11 mouse cellular contexts compared by ENCODE assay signal in the genomic region with DNA sequence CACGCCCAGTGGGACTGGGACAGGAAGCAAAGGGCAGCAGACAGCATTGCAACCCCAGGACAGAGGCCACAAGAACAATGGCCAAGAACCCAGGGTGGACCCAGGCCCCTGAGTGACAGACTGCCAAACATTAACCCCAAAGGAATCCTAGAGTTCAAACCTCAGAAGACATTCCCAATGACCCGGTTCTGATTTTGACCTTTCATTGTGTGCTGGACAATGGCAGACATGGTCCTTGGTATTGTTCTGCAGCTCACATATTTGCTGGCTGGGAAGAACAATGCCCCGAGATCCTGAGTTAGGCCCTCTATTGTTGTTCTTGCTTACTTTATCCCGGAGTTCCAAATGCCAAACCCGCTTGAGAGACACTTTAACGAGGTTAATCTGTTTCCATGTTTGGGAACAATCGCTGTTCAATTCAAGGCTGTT. TPM values are rescaled to one million over a fixed set of nuclear protein-coding genes. Genes with fewer than 3 reads are reported as not detected.
DNase-seq lines count a peak whose midpoint lies in the region; ATAC-seq and TF ChIP-seq lines count a peak whose summit lies in the region.
"Had no signal": no experiment of that assay in that cellular context is flagged by ENCODE, and none has a peak within 500 bp of the region (broad histone marks: within the 10 kb centered on the region; RNA-seq: fewer than 3 reads in every experiment).

No protein-coding gene starts in this region.

- peak; percentile 78 for DNase-seq in ZHBTc4 (ENCODE audit: low read depth, low spot score)
- peak; percentile 70 to 74 for DNase-seq in kidney, postnatal 36 days
- no peak for DNase-seq in layer of hippocampus, postnatal 36 days
- no peak for DNase-seq in cerebellum, adult 2 months
- DNase-seq: cerebellum, adult 11-12 months; forebrain, postnatal 0 days; liver, postnatal 0 days had no signal

- TF ChIP-seq POLR2A in cerebellum, adult 2 months (IDR thresholded peaks at IDR 0.05; ENCODE audit: borderline replicate concordance, insufficient read depth, low read length), result no peak

- no peaks in the 10 kb centered on the region for H3K9me3 ChIP-seq in intestine, postnatal 0 days (ENCODE audit: control insufficient read depth)
- H3K9me3 ChIP-seq in intestine, embryonic 16.5 days (ENCODE audit: control insufficient read depth, low read length), result no peaks in the 10 kb centered on the region
- no peaks in the 10 kb centered on the region for H3K9me3 ChIP-seq in heart, embryonic 16.5 days (replicated peaks; ENCODE audit: control insufficient read depth, low read length)
- H3K9me3 ChIP-seq: embryonic facial prominence, embryonic 13.5 days had no signal

- 49% methylated on average over 7 of the region's 7 CpGs for WGBS in intestine, postnatal 0 days
- 59% methylated on average over 7 of the region's 7 CpGs for WGBS in intestine, embryonic 16.5 days
- WGBS in heart, embryonic 16.5 days, result 72% methylated on average over 7 of the region's 7 CpGs
- 56% methylated on average over 7 of the region's 7 CpGs for WGBS in cerebellum, adult 2 months

- no peak for TF ChIP-seq CTCF in intestine, postnatal 0 days (IDR thresholded peaks at IDR 0.05; ENCODE audit: low read depth)
- TF ChIP-seq CTCF in cerebellum, adult 2 months (IDR thresholded peaks at IDR 0.05; ENCODE audit: borderline replicate concordance, insufficient read depth, low read depth, low read length), result no peak

- H3K4me1 ChIP-seq in intestine, postnatal 0 days (replicated peaks; ENCODE audit: control insufficient read depth, insufficient read depth, low read length), result no peaks in the 10 kb centered on the region; the same call in 1 of the 2 replicates
- peaks cover 22% of the 10 kb centered on the region for H3K4me1 ChIP-seq in intestine, embryonic 16.5 days (ENCODE audit: control insufficient read depth, insufficient read depth, low read length)
- peaks cover 14% of the 10 kb centered on the region for H3K4me1 ChIP-seq in heart, embryonic 16.5 days (ENCODE audit: control insufficient read depth, insufficient read depth, low read length)
- H3K4me1 ChIP-seq in cerebellum, adult 2 months (ENCODE audit: control insufficient read depth, insufficient read depth, low read length), result no peaks in the 10 kb centered on the region

- H3K27me3 ChIP-seq in intestine, postnatal 0 days (replicated peaks; ENCODE audit: control insufficient read depth, insufficient read depth, low read length), result peaks cover 21% of the 10 kb centered on the region
- peaks cover 6% of the 10 kb centered on the region for H3K27me3 ChIP-seq in intestine, embryonic 16.5 days (replicated peaks; ENCODE audit: control insufficient read depth, insufficient read depth, low read length)
- no peaks in the 10 kb centered on the region for H3K27me3 ChIP-seq in heart, embryonic 16.5 days (ENCODE audit: control insufficient read depth, insufficient read depth, low read length)
- H3K27me3 ChIP-seq in cerebellum, adult 2 months (ENCODE audit: control insufficient read depth, insufficient read depth, low read length), result no peaks in the 10 kb centered on the region
- H3K27me3 ChIP-seq: embryonic facial prominence, embryonic 13.5 days had no signal

- 0 out of 2 replicates have a peak overlapping the region, but pooled peaks have one; percentile 15 for H3K27ac ChIP-seq in intestine, postnatal 0 days (ENCODE audit: low read depth, low read length)
- no peak overlapping the region for H3K27ac ChIP-seq in intestine, embryonic 16.5 days (ENCODE audit: low read length)
- H3K27ac ChIP-seq in heart, embryonic 16.5 days (ENCODE audit: low read length), result no peak overlapping the region
- H3K27ac ChIP-seq in cerebellum, adult 2 months (ENCODE audit: insufficient read depth, low read length), result no peak overlapping the region
- H3K27ac ChIP-seq: embryonic facial prominence, embryonic 13.5 days had no signal

- no peak overlapping the region for H3K9ac ChIP-seq in intestine, postnatal 0 days (ENCODE audit: low read depth, low read length)
- no peak overlapping the region for H3K9ac ChIP-seq in intestine, embryonic 16.5 days (ENCODE audit: low read depth, low read length)
- H3K9ac ChIP-seq in heart, embryonic 16.5 days (ENCODE audit: low read length), result no peak overlapping the region
- H3K9ac ChIP-seq: embryonic facial prominence, embryonic 13.5 days; forebrain, postnatal 0 days; liver, postnatal 0 days had no signal

- no peak overlapping the region for H3K4me3 ChIP-seq in intestine, postnatal 0 days (ENCODE audit: low read depth, low read length)
- no peak overlapping the region for H3K4me3 ChIP-seq in intestine, embryonic 16.5 days (ENCODE audit: low read length)
- H3K4me3 ChIP-seq in heart, embryonic 16.5 days (ENCODE audit: low read length), result no peak overlapping the region
- no peak overlapping the region for H3K4me3 ChIP-seq in cerebellum, adult 2 months (replicated peaks; ENCODE audit: insufficient read depth, low read depth, low read length)
- H3K4me3 ChIP-seq: embryonic facial prominence, embryonic 13.5 days had no signal

- ATAC-seq in intestine, postnatal 0 days, result no peak
- no peak for ATAC-seq in intestine, embryonic 16.5 days
- ATAC-seq in heart, embryonic 16.5 days (replicated peaks; ENCODE audit: extremely low read depth, insufficient read depth, low FRiP score), result no peak
- ATAC-seq: forebrain, postnatal 0 days; liver, postnatal 0 days had no signal

- no peak overlapping the region for H3K4me2 ChIP-seq in intestine, postnatal 0 days (replicated peaks; ENCODE audit: low read depth)
- no peak overlapping the region for H3K4me2 ChIP-seq in intestine, embryonic 16.5 days (ENCODE audit: low read depth, low read length)
- peak overlapping the region; percentile 83 for H3K4me2 ChIP-seq in heart, embryonic 16.5 days (ENCODE audit: low read depth, low read length)

- no peaks in the 10 kb centered on the region for H3K36me3 ChIP-seq in intestine, postnatal 0 days (ENCODE audit: control insufficient read depth, insufficient read depth)
- no peaks in the 10 kb centered on the region for H3K36me3 ChIP-seq in intestine, embryonic 16.5 days (ENCODE audit: control insufficient read depth, insufficient read depth, low read length)
- H3K36me3 ChIP-seq in heart, embryonic 16.5 days (ENCODE audit: control insufficient read depth, insufficient read depth), result no peaks in the 10 kb centered on the region

RNA-seq across cellular contexts. Expression of a gene that starts 4.0 kb away (rescaled TPM):
- polyA plus RNA-seq in intestine, postnatal 0 days (2015; fragmentation: Nextera tagmentation; extraction: Ambion mirVana), result 44.5 and 44.8 TPM in 2 replicates
- polyA plus RNA-seq in intestine, embryonic 16.5 days (2015; fragmentation: Nextera tagmentation; extraction: Ambion mirVana), result 39.1 and 50.2 TPM in 2 replicates
- 80.1 and 105 TPM in 2 replicates for polyA plus RNA-seq in heart, embryonic 16.5 days (2015; fragmentation: Nextera tagmentation; extraction: Ambion mirVana)
- total RNA-seq in layer of hippocampus, postnatal 36 days (2021), result 10 to 100 TPM; 46.4 to 57.3 TPM
- 13.8 and 15.0 TPM in 2 replicates for polyA plus RNA-seq in cerebellum, adult 2 months (2012; rRNA removed)

RNA-seq across cellular contexts. Expression of a gene that starts 4.0 kb away (rescaled TPM):
- 84.5 and 85.5 TPM in 2 replicates for polyA plus RNA-seq in intestine, postnatal 0 days (2015; fragmentation: Nextera tagmentation; extraction: Ambion mirVana)
- polyA plus RNA-seq in intestine, embryonic 16.5 days (2015; fragmentation: Nextera tagmentation; extraction: Ambion mirVana), result 136 and 172 TPM in 2 replicates
- 213 and 274 TPM in 2 replicates for polyA plus RNA-seq in heart, embryonic 16.5 days (2015; fragmentation: Nextera tagmentation; extraction: Ambion mirVana)
- 10 to 100 TPM; 47.7 to 51.9 TPM for total RNA-seq in layer of hippocampus, postnatal 36 days (2021)
- 14.8 and 15.6 TPM in 2 replicates for polyA plus RNA-seq in cerebellum, adult 2 months (2012; rRNA removed)

Comparison
In these comparisons a context has a peak if more than half of its experiments do, and no peak if none do; other contexts are left out.
1. DNase-seq: peak in ZHBTc4 (single experiment) and kidney, postnatal 36 days (2 of 2); none in layer of hippocampus, postnatal 36 days (0 of 2) and cerebellum, adult 2 months (0 of 2).